Mouse (Mus musculus) cerebral cortex, adult 2 months (tissue): ENCODE results near the gene 5031439G07Rik.

Experiments used
- WGBS: fragments of 180-500 bp; shearing (Covaris S2); methylation state at CpG from one replicate; pipeline ENCODE4 v1.1.7; 2018; 5-methylcytosine and 5-hydroxymethylcytosine counted together

The 5031439G07Rik gene

GRCm38 (mm10) chr15:84987874-84988825 lies at the start of gene 5031439G07Rik:
Gene 5031439G07Rik, minus strand, starts transcription at chr15:84988551.
- WGBS: 3% methylated on average over 56 of the region's 59 CpGs

- WGBS: 1% methylated on average over 8 of the region's 8 CpGs
Observed at GRCm38 (mm10) chr15:85037343-85037690, 49.0 kb upstream of the 5031439G07Rik start.

GRCm38 (mm10) chr15:85036566-85037342 lies 48.4 kb upstream of the 5031439G07Rik start:
- WGBS: under 1% methylated on average over 69 of the region's 75 CpGs

GRCm38 (mm10) chr15:85033916-85034315 lies 45.6 kb upstream of the 5031439G07Rik start:
- 87% methylated on average over 7 of the region's 7 CpGs for WGBS

- WGBS: 61% methylated on average over 3 of the region's 3 CpGs
Observed at GRCm38 (mm10) chr15:85031866-85032265, 43.5 kb upstream of the 5031439G07Rik start.

- 60% methylated on average over 1 of the region's 1 CpGs for WGBS
Observed at GRCm38 (mm10) chr15:85030643-85031042, 42.3 kb upstream of the 5031439G07Rik start.

GRCm38 (mm10) chr15:85028648-85029047 lies 40.3 kb upstream of the 5031439G07Rik start, which contains the start of gene Fam118a:
Gene Fam118a, plus strand, starts transcription at chr15:85028948.
- 91% methylated on average over 1 of the region's 1 CpGs for WGBS

- 72% methylated on average over 4 of the region's 4 CpGs for WGBS
Observed at GRCm38 (mm10) chr15:85027740-85028139, 39.4 kb upstream of the 5031439G07Rik start.

GRCm38 (mm10) chr15:85026197-85026596 lies 37.8 kb upstream of the 5031439G07Rik start:
- 78% methylated on average over 4 of the region's 4 CpGs for WGBS

- 77% methylated on average over 4 of the region's 4 CpGs for WGBS
Observed at GRCm38 (mm10) chr15:85022211-85022610, 33.9 kb upstream of the 5031439G07Rik start.

- 40% methylated on average over 21 of the region's 21 CpGs for WGBS
Observed at GRCm38 (mm10) chr15:85016951-85017664, 28.8 kb upstream of the 5031439G07Rik start, which contains the start of gene Upk3a. Gene Upk3a, plus strand, starts transcription at chr15:85017141.

- WGBS: 40% methylated on average over 11 of the region's 11 CpGs
Observed at GRCm38 (mm10) chr15:85015771-85016170, 27.4 kb upstream of the 5031439G07Rik start.

GRCm38 (mm10) chr15:85012662-85013054 lies 24.3 kb upstream of the 5031439G07Rik start:
- WGBS: 58% methylated on average over 2 of the region's 2 CpGs

- WGBS: 69% methylated on average over 19 of the region's 19 CpGs
Observed at GRCm38 (mm10) chr15:85011895-85012661, 23.7 kb upstream of the 5031439G07Rik start.

- WGBS: 76% methylated on average over 8 of the region's 8 CpGs
Observed at GRCm38 (mm10) chr15:85009666-85010065, 21.3 kb upstream of the 5031439G07Rik start.

- WGBS: 18% methylated on average over 29 of the region's 29 CpGs
Observed at GRCm38 (mm10) chr15:85000984-85001982, 12.9 kb upstream of the 5031439G07Rik start.

GRCm38 (mm10) chr15:84999911-85000310 lies 11.6 kb upstream of the 5031439G07Rik start:
- WGBS: 74% methylated on average over 7 of the region's 7 CpGs

GRCm38 (mm10) chr15:84997768-84998454 lies 9.6 kb upstream of the 5031439G07Rik start:
- WGBS: 49% methylated on average over 14 of the region's 14 CpGs

GRCm38 (mm10) chr15:84995967-84996366 lies 7.6 kb upstream of the 5031439G07Rik start:
- 10% methylated on average over 1 of the region's 1 CpGs for WGBS
